Mouse (Mus musculus) neutrophil, adult 5-6 weeks (primary cell): Measurements from ENCODE around the gene Slc36a2. TPM values are rescaled to one million over a fixed set of nuclear protein-coding genes. Genes with fewer than 3 reads are reported as not detected.

Source experiments
- ATAC-seq: fragments of 151-379, 151-347 bp; 2 replicates; pipeline ENCODE4 v1.8.0; 2017; ENCODE audit warnings: mild to moderate bottlenecking, moderate TSS enrichment; ENCODE audit not compliant: insufficient number of reproducible peaks, poor library complexity, low FRiP score, severe bottlenecking; ENCODE audit errors: extremely low read depth
- total RNA-seq: library from RNA; stranded (forward); fragments of 200-1000 nt; gene quantifications from 2 replicates; pipeline ENCODE4 v1.2.3, GENCODE M21; 2017

Slc36a2 gene
- total RNA-seq, 1 experiment from 2014 or later = not detected

- no peak for ATAC-seq
Measured at GRCm38 (mm10) chr11:55110566-55111169, 74.2 kb downstream of the Slc36a2 start.

GRCm38 (mm10) chr11:55109521-55110300, 75.2 kb downstream of the Slc36a2 start:
- no peak for ATAC-seq

Other genes starting within 250 kb of the Slc36a2 start
- 54.1 and 58.2 TPM in 2 replicates for gene Tnip1, start 222.2 kb downstream of the Slc36a2 start, total RNA-seq
- 177 and 181 TPM in 2 replicates for gene Anxa6, start 151.6 kb downstream of the Slc36a2 start, total RNA-seq
- gene Ccdc69, start 106.9 kb downstream of the Slc36a2 start, total RNA-seq = 30.4 and 33.2 TPM in 2 replicates
- 154 and 160 TPM in 2 replicates for gene Gm2a, start 87.0 kb downstream of the Slc36a2 start, total RNA-seq
- gene Slc36a3, start 33.4 kb downstream of the Slc36a2 start, total RNA-seq = 1.0 and 1.8 TPM in 2 replicates
- 9.3 and 10.1 TPM in 2 replicates for gene Slc36a1, start 19.3 kb upstream of the Slc36a2 start, total RNA-seq
- gene Fat2, start 151.5 kb upstream of the Slc36a2 start, total RNA-seq = not detected in 2 replicates
- gene Sparc, start 238.1 kb upstream of the Slc36a2 start, total RNA-seq = 0.81 TPM in 1 of 2 replicates, not detected in the other